Mouse (Mus musculus) ES-Bruce4 (cell line): Measurements from ENCODE around the gene Ache. TPM values are rescaled to one million over a fixed set of nuclear protein-coding genes. Genes with fewer than 3 reads are reported as not detected.

Experiments used
- H3K27ac ChIP-seq: 2 replicates; pipeline ENCODE4 v1.5.1; 2012; ENCODE audit warnings: low read length, inconsistent platforms; ENCODE audit not compliant: insufficient read depth
- H3K27me3 ChIP-seq: 2 replicates; pipeline ENCODE4 v1.6.1; 2012; ENCODE audit warnings: mild to moderate bottlenecking, low read length, inconsistent platforms; ENCODE audit not compliant: control insufficient read depth, poor library complexity, insufficient read depth, severe bottlenecking
- H3K36me3 ChIP-seq: 2 replicates; pipeline ENCODE4 v1.6.1; 2012; ENCODE audit warnings: inconsistent platforms, mild to moderate bottlenecking, low read length, moderate library complexity; ENCODE audit not compliant: control insufficient read depth, poor library complexity, insufficient read depth, severe bottlenecking
- H3K4me1 ChIP-seq: one replicate; pipeline ENCODE4 v1.8.1; 2011; ENCODE audit warnings: low read length; ENCODE audit not compliant: control insufficient read depth, insufficient read depth
- H3K4me3 ChIP-seq: 2 replicates; pipeline ENCODE4 v1.5.1; 2011; ENCODE audit warnings: low read depth, mild to moderate bottlenecking, low read length
- H3K9ac ChIP-seq: 2 replicates; pipeline ENCODE4 v1.6.1; 2012; ENCODE audit warnings: low read depth, mild to moderate bottlenecking, inconsistent platforms; ENCODE audit not compliant: poor library complexity, severe bottlenecking
- H3K9me3 ChIP-seq: replicated peaks from 2 replicates; pipeline ENCODE4 v1.6.1; 2012; ENCODE audit warnings: mild to moderate bottlenecking, low read length, inconsistent platforms; ENCODE audit not compliant: control insufficient read depth, poor library complexity, insufficient read depth, severe bottlenecking
- CTCF ChIP-seq: IDR thresholded peaks from one replicate; pipeline ENCODE4 v1.8.1; 2011; ENCODE audit warnings: low read depth, low read length
- EP300 ChIP-seq: IDR thresholded peaks from 2 replicates; pipeline ENCODE4 v1.6.1; 2011; ENCODE audit warnings: low read depth, low read length; ENCODE audit not compliant: insufficient read depth
- POLR2A ChIP-seq: IDR thresholded peaks from one replicate; pipeline ENCODE4 v1.8.1; 2011; ENCODE audit warnings: low read length; ENCODE audit not compliant: insufficient read depth
- polyA plus RNA-seq: library from polyadenylated mRNA; stranded (reverse); fragments of >200 nt; gene quantifications from 2 replicates; pipeline ENCODE4 v1.2.4, GENCODE M21; 2011; ENCODE audit warnings: low read depth; ENCODE audit not compliant: missing spikeins, insufficient read depth, insufficient read length

Gene Ache
- polyA plus RNA-seq, 1 experiment, result 0.31 TPM

GRCm38 (mm10) chr5:137343412-137343811 lies 56.1 kb downstream of the Ache start:
- H3K27ac ChIP-seq, result no peak overlapping the region
- no peaks in the 10 kb centered on the region for H3K9me3 ChIP-seq
- TF ChIP-seq CTCF (no peak), EP300 (no peak), POLR2A (no peak)
- no peaks in the 10 kb centered on the region for H3K36me3 ChIP-seq
- no peak overlapping the region for H3K9ac ChIP-seq
- no peak overlapping the region for H3K4me3 ChIP-seq
- peaks cover 2% of the 10 kb centered on the region for H3K4me1 ChIP-seq
- no peaks in the 10 kb centered on the region for H3K27me3 ChIP-seq

- Histone ChIP-seq H3K9ac (no peak overlapping the region), H3K27ac (no peak overlapping the region)
- no peak for TF ChIP-seq EP300
- TF ChIP-seq POLR2A, result no peak
- TF ChIP-seq CTCF, result no peak
Observed at GRCm38 (mm10) chr5:137343869-137344268, 56.5 kb downstream of the Ache start.

More at GRCm38 (mm10) chr5:137343869-137344268, 56.5 kb downstream of the Ache start:
- no peak overlapping the region for H3K4me3 ChIP-seq
- peaks cover 2% of the 10 kb centered on the region for H3K4me1 ChIP-seq
- H3K9me3 ChIP-seq, result no peaks in the 10 kb centered on the region
- H3K36me3 ChIP-seq, result no peaks in the 10 kb centered on the region
- no peaks in the 10 kb centered on the region for H3K27me3 ChIP-seq

Other genes with a start within 250 kb of the Ache start
- gene Ap1s1, start 241.4 kb upstream of the Ache start, polyA plus RNA-seq, result 68.6 and 78.9 TPM in 2 replicates
- gene Serpine1, start 215.3 kb upstream of the Ache start, polyA plus RNA-seq, result 32.8 and 33.4 TPM in 2 replicates
- 15.2 and 16.1 TPM in 2 replicates for gene Trim56, start 171.3 kb upstream of the Ache start, polyA plus RNA-seq
- gene Muc3, start 138.2 kb upstream of the Ache start, polyA plus RNA-seq, result not detected in 2 replicates
- 2.2 and 2.5 TPM in 2 replicates for gene Muc3a, start 75.1 kb upstream of the Ache start, polyA plus RNA-seq
- gene Ufsp1, start 7.1 kb downstream of the Ache start, polyA plus RNA-seq, result 6.4 and 8.7 TPM in 2 replicates
- gene Srrt, start 20.2 kb downstream of the Ache start, polyA plus RNA-seq, result 121 and 139 TPM in 2 replicates
- 22.2 and 23.2 TPM in 2 replicates for gene Trip6, start 26.9 kb downstream of the Ache start, polyA plus RNA-seq
- 7.9 and 8.8 TPM in 2 replicates for gene Slc12a9, start 46.1 kb downstream of the Ache start, polyA plus RNA-seq
- 17.1 and 20.7 TPM in 2 replicates for gene Ephb4, start 62.6 kb downstream of the Ache start, polyA plus RNA-seq
- gene Zan, start 189.5 kb downstream of the Ache start, polyA plus RNA-seq, result 0.04 TPM in 1 of 2 replicates, not detected in the other
- gene Pop7, start 215.0 kb downstream of the Ache start, polyA plus RNA-seq, result 14.4 and 15.0 TPM in 2 replicates
- 33.5 and 37.9 TPM in 2 replicates for gene Gigyf1, start 231.0 kb downstream of the Ache start, polyA plus RNA-seq
- not detected in 2 replicates for gene Epo, start 245.7 kb downstream of the Ache start, polyA plus RNA-seq
- 208 and 237 TPM in 2 replicates for gene Gnb2, start 246.0 kb downstream of the Ache start, polyA plus RNA-seq